Mouse (Mus musculus) ES-Bruce4 (cell line): ENCODE measurements around the gene Luc7l3.

ENCODE experiments used
- CTCF ChIP-seq: IDR thresholded peaks from one replicate; pipeline ENCODE4 v1.8.1; 2011; ENCODE audit warnings: low read depth, low read length
- POLR2A ChIP-seq: IDR thresholded peaks from one replicate; pipeline ENCODE4 v1.8.1; 2011; ENCODE audit warnings: low read length; ENCODE audit not compliant: insufficient read depth

GRCm38 (mm10) chr11:94276869-94277337 lies 44.9 kb downstream of the Luc7l3 start:
- TF ChIP-seq POLR2A = no peak
- TF ChIP-seq CTCF = peak; percentile 97
